Mouse (Mus musculus): Measurements from ENCODE around the gene Gm43738.

Gene Gm43738

GRCm38 (mm10) chr3:89058361-89058760 is 42.5 kb downstream of the Gm43738 start:
- CTCF ChIA-PET = interaction anchor here (0.6 kb wide), 1 partner anchor 119 kb away, joined by 3 read pairs; no protein-coding TSS in a partner anchor

DNA sequence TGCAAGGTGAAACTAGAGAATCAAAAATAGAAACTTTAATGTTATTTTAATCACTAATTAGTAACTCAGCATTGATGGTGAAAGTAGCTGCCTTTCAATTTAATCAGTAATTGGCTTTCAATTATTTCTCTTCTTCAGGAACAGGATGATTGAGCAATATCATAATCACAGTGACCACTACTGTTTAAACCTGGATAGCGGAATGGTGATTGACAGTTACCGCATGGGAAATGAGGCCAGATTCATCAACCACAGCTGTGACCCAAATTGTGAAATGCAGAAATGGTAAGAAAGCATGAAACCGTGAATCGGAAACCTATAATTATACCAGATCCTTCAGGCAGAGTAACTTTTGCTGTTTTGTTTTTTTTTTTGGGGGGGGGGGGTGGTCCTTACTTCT is 57.5 kb downstream of the Gm43738 start:
- CTCF ChIA-PET = no interaction called here

All from spleen, embryonic (tissue).